Mouse (Mus musculus) left cerebral cortex, postnatal 36 days (tissue): ENCODE results near the gene Ehbp1. TPM values are rescaled to one million over a fixed set of nuclear protein-coding genes. Genes with fewer than 3 reads are reported as not detected.

ENCODE experiments used
- DNase-seq, 2 experiments: peaks; one replicate each; pipeline ENCODE4 v3.0.0; 2021 to 2022; ENCODE audit warnings: low spot score in 2 of 2, mixed read lengths in 1 of 2
- intact Hi-C: fragments of 180-260 bp; cut with DNase I; formaldehyde crosslinking; loops from one replicate; pipeline ENCODE4 v1.15.1; 2025
- total RNA-seq, 2 experiments: library from RNA; stranded (reverse); gene quantifications; 2 replicates each; pipeline ENCODE4 v1.2.3; 2021

The Ehbp1 gene
- total RNA-seq, 2 experiments from 2014 or later: 50.5 to 57.5 TPM

DNA sequence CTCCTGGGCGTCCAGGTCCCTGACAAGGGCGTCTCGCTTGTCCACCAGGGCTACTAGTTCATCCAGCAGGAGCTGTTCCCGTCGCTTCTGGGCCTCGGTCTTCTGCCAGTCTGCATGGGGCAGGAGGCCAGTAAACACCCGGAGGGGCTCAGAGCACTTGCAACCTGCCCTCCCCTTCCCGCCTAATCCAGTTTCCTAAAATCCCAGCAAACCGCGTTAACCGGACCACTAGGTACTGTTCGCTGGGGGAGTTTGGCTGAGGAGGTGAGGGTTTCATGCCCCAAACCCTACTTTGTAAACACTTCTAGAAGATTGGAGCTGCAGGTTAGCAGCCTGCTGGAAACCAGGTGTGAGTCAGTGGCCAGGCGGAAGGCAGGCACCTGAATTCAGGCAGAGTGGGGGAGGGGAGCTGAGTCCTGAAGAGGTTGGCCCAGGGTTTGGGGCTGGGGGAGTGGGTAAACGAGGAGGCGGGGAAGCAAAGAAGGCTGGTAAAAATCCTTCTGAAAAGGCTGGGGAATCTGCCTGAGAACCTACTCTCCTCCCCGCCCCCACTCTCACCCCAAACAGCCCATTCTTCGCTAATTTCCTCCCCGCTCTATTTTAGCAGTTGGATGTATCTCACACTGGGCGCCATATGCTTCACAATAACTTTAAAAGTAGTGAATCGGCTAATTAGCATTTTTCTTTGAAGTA, 334.9 kb downstream of the Ehbp1 start:
- intact Hi-C loops: loop anchor here (10.0 kb wide), 1 partner anchor 188 kb away; no protein-coding TSS in a partner anchor
- peak; percentile 9 to 11 for DNase-seq

DNA sequence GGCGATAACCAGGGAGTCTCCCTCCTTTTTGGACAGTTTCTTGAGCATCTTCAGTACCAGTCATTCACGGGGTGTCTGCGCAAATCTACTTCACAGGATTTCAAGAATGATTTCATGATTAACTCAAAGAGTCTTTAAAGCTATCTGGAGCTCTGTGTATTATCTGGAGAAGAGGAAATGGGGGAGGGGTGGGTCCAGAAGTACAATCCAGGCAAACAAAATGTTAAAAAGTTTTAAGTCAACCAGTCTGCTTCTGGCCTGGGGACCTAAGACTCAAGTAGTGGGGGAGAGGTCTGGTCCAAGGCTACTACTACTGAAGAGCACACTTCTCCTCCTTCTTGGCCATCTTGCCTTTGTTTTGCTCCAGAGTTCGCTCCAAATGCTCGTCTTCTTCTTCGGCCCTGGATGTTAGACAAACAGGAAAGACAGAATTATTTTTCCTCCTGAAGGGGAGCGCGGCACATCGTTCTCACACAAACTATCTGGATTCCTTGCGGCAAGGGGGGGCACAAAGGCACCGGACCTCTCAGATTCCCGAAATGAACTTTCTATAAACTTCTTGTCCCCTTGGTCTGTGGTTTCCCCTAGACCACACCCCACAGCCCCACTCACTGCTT, 335.5 kb downstream of the Ehbp1 start:
- no peak for DNase-seq
- intact Hi-C loops: loop anchor here (10.0 kb wide), 1 partner anchor 188 kb away; no protein-coding TSS in a partner anchor

DNA sequence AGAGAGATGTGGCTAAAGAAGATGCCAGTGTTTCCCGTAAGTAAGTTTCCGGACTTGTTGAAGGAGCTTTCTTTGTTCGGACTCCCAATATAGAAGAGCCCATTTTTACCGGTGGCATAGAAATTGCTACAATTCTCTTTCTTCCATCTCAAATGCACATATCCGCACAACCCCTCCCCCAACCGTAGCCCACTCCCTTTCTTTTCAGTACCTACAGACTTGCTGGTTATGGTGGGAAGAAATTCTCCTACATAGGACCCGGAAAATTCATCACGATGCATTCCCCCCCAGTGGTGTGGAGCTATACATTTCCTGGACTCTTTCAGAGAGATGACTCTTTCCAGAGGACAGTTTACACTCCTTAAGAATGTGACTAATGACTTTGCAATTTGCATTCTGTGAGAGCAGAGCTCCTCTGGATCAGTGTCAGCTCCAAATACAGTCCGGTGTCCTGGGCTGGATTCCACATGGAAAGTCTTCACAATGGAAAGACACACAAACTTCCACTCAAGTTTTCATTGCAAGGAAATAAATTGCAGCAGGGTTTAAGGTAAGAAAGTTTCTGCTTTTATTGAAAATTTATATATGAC, 336.7 kb downstream of the Ehbp1 start:
- DNase-seq: no peak
- intact Hi-C loops: loop anchor here (10.0 kb wide), 1 partner anchor 189 kb away; no protein-coding TSS in a partner anchor

DNA sequence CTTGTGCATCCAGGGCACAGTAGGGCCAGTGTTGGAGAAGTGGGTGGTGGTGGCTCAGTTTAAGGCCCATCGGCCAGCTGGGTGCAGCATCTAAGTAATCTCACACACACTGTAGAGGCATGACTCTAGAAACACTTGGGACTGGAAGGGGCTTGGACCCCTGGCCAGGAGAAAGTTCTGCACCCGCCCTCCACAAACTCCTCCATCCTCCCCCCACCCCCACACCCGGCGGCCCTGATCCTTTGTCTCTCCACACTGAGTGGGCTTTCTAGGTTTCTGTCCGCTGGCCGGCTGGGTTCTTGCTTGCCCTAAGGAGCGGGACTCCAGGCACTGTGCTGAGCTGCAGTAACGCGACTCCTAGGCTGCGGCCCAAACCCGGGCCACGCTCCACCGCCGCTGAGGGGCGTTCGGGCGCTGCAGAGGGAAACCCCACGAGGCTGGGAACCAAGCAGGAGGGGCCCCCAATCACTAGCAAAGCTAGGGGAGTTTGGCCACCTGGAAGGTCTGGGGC, 337.7 kb downstream of the Ehbp1 start:
- intact Hi-C loops: loop anchor here (5.0 to 10.0 kb wide), 2 partner anchors 190 to 432 kb away; partner anchors contain the start of genes Mdh1 and Wdpcp
- peak; percentile 12 to 31 for DNase-seq

DNA sequence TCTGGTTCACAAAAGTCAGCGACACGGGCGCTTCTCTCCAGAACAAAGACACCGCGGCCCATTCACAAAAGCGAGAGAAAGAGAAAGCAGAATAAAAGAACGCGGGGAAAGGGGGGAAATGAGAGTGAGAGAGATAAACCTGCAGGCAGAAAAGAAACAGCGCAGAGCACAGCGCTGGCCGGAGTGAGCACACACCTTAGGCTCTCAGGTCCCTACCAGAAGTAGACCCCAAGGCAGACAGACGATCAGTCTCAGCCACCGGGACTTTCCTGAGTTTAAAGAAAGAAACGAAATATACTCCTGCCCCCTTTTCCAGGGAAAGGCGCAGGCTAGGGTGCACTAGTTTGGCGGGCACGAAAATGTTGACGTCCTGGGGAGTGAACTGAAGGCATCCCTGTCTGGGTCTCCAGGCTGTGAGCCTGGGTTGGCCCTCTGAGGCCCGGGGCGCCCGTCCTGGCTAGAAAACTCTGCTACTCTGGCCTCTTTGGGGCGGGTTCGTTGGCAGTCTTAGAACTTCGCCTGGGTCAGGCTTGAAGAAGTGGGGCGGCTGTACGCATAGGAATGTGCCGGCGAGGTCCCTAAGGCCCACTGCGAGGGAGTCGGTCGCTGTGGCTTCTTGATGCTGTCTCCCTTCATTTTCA, 338.6 kb downstream of the Ehbp1 start:
- intact Hi-C loops: loop anchor here (5.0 to 10.0 kb wide), 2 partner anchors 191 to 431 kb away; partner anchors contain the start of genes Mdh1 and Wdpcp
- DNase-seq: peak; percentile 28 to 30

DNA sequence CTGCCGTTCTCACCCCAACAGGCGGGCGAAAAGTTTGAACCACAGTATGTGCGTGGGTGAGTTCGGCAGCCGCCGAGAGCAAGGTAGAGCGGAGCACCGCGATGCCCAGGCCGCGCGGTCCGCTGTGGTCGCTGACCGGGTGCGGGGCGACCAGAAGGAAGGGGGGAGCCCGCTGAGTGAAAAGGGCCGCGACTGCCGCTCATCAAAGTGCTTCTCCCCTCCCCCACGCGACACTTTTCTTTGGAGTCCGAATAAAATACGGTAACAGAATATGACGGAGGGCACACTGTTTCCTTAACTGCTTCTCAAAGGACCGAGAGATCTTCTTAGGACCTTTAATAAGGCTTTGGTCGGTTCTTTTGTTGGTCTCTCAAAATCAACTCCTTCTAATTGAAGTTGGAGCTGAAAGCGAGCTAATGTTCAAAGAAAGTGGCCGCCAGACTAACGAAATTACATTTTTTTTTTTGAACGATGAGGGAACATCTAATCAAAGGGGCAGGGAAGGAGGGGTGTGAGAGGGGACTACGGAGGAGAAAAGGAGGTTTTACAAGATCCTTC, 339.2 kb downstream of the Ehbp1 start, which contains the start of gene Otx1:
Otx1 (minus strand) TSS at position 115 of the 558 bp plus-strand sequence.
- intact Hi-C loops: loop anchor here (5.0 to 10.0 kb wide), 2 partner anchors 192 to 431 kb away; partner anchors contain the start of genes Mdh1 and Wdpcp
- DNase-seq: peak; percentile 17 to 39

DNA sequence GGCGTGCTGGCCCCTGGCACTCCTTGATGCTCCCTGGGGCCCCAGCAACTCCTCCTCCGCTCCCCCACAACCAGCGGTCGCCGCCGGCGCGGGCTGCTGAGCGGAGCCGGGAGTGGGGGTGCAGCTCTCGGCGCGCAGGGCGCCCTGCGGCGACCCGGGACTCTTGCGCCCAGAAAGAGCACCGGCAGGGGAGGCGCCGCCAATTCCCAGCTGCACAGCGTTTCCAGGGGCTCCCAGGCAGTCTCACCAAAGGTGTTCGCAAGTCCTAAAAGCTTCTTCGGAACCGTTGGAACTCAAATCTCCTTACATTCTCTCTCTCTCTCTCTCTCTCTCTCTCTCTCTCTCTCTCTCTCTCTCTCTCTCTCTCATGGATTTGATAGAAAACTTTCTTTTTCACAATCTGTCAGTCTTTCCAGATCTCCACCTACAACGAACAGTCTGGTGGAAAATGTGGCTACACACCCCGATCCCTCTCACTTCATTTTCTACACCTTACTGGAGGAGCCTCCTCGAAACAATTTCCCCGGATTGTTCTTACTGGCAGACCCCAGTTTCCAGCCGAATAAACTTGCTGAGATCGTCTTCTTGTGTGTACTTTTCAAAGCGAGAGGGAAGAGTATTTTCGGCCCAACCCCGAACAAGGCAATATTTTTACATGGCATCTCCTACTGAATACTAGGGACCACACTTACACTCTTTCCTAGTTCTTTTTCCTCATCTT, 339.9 kb downstream of the Ehbp1 start:
- intact Hi-C loops: loop anchor here (5.0 to 10.0 kb wide), 2 partner anchors 193 to 430 kb away; partner anchors contain the start of genes Mdh1 and Wdpcp
- peak; percentile 41 to 44 for DNase-seq

DNA sequence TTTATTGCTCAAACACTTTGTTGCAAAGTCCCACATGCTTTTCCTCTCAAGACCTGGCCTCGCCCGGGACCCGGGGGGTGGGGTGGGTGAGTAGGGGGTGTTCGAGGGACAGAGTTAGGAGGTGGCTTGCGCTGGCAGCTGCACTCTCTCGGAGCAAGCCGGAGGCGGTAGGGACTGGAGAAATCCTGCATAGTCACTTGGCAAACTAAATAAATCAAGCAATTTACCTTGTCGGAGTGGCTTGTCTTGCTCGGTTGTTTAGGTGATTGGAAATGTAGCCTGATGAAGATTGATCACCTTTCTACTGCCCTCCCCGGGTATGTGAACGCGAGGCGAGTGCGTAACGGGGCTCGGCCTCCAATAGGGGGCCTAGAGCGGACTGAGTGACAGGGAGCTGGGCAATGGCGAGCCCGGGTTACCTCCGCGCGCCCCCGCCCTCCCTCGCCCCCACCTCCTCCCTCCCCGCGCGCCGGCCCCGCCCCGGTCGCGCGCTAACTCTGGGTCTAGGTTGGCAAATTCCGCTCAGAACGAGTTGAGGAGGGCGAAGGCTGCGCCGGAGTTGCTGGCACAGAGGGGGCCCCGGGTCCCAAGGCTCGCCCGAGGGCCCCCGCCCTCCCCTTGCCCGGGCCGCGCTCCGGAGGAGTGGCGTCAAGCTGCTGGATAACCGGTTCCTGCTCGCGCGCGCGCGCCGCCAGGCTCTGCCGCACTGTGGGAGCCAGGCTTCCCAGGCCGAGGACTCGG, 340.6 kb downstream of the Ehbp1 start:
- peak; percentile 54 to 55 for DNase-seq
- intact Hi-C loops: loop anchor here (5.0 to 10.0 kb wide), 2 partner anchors 193 to 429 kb away; partner anchors contain the start of genes Mdh1 and Wdpcp

DNA sequence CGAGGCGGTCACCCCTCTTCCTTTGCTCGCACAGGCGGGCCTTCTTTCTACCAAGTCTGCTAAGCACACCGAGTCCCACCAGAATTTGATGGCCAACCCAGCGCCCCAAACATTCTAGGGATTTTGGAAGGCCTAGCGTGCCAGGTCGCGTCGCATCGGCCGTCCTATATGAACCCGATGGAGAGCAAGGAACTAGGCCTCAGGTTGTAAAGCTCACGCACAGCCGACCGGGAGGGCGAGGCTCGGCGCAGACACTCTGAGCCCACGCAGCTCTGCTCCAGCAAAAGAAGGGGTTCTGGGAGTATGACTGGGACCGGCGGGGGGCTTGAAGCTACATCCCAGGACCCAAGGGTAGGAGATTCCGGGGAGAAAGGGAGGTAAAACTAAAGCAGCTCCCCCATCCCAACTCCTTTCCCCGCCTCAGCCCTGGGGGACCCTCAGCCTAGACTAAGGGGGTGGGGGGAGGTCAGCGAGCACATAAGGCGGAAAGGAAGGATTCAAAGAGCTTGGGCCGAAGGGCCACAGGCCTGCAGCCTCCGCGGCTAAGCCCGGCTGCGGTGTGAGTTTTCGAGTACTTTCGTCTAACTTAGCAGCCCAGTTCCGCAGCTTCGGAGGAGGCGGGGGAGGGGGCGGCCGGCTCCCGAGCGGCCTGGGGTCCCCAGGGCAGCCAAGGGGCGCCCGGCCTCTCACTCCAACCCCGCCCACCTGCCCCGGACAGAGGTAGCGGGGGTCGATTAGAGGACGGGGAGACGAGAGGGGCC, 341.6 kb downstream of the Ehbp1 start:
- intact Hi-C loops: loop anchor here (5.0 to 10.0 kb wide), 2 partner anchors 194 to 428 kb away; partner anchors contain the start of genes Mdh1 and Wdpcp
- peak; percentile 8 to 16 for DNase-seq

DNA sequence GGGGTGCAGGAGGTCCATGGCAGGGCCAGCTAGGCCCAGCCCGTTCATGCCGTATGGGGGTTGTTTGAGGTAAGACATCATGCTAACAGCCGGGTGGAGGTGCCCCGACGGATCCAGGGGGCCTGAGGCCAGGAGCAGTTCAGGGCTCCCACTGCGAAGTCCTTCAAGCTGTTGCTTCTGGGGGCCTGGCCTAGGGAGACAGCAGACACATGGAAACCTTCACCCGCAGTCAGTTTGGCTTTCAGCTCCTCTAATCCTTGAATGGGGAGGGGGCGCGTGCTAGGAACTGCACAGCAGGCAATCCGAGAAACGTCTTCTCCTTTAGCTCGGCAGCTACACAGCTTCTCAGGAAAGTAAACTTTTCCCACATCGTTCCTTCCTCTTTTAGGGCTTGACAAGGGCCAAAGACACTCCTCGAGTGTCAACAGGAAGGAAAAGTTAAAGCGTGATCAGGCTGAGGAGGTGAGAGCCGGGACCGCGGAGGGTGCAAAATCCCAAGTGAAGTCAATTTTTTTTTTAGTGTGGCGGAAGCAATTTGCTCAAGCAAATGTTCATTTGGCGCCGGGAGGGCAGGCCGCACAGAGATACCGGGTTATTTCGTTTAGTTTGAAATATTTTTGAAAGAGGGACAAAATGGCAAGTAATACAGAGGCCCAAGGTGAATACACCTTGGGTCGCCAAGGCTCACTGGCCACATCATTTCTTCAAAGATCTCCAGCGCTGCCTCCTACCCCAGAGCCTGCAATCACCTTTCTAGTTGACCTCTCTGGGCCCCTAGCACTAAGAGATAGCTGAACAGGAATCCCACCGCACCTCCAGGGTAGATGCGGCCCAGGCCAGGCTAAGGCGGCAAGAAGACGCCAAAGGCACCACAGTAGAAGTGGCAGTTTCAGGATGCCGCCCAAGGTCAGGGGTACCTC, 342.4 kb downstream of the Ehbp1 start:
- intact Hi-C loops: loop anchor here (5.0 to 10.0 kb wide), 2 partner anchors 195 to 427 kb away; partner anchors contain the start of genes Mdh1 and Wdpcp
- peak; percentile 8 to 17 for DNase-seq

DNA sequence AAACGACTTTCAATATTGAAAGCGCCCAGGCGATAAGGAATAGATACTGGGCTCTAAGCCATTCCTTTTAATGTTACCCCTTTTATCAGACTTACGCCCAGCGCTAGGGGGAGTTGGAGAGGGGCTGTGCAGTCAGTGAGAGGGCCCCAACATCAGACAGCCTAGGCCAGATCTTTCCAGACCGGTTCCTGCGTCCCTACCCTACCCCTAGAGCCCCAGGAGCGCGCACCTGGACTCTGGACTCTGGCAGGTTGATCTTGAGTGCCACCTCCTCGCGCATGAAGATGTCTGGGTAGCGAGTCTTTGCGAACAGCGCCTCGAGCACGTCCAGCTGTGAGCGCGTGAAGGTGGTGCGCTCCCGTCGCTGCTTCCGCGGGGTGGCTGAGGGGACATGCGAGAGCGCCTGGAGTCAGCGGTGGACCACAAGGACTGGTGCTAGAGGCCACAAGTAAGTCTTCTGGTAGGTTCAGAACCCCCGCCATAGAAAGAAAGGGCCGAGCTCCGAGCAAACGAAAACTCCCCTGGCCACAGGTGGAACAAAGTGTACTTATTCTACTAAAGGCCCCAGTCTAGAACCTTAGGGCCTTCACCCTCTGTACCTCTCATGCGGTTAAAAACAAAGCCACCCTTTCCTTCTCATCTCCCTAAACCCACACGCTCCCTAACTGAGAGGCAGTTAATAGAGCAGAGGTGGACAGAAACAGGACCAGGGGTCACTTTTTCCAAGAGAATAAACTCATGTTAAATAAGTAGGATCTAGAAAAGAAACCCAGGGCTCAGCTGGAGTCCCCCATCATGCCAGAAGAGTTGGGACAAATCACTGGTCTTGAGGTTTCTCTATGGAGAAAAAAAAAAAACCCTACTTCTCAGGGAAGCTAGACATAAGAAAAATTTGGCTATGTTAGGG, 343.7 kb downstream of the Ehbp1 start:
- DNase-seq: peak; percentile 12 to 15

DNA sequence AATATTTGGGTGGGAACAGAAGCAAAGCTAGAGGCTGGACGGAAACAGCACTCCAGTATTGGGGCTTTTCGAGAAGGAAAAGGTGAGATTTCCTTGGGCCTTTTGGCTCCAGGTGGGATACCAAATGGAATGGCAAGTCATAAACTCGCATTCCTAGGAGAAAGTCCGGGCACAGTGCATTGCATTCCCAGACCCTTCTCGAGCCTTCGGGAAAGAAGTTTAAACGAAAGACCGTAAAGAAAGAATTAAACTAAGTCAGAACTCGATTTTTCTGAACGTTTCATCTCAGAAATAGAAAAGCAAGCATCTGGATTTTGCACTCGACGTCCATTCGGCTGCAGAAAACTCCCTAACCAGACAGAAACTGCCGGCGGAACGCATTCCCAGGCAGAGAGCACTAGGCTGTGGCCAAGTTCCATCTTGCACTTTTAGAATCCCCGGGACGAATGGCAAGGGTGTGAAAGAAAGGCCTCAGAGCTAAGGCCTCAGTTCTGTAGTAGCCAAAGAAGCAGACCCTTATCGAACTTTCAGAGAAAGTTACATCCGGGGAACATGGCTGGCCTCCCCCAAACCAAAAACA, 344.4 kb downstream of the Ehbp1 start:
- intact Hi-C loops: no loop called here
- DNase-seq: peak; percentile 17 to 22

More for the DNA sequence above, 343.7 kb downstream of the Ehbp1 start:
- intact Hi-C loops: no loop called here

DNA sequence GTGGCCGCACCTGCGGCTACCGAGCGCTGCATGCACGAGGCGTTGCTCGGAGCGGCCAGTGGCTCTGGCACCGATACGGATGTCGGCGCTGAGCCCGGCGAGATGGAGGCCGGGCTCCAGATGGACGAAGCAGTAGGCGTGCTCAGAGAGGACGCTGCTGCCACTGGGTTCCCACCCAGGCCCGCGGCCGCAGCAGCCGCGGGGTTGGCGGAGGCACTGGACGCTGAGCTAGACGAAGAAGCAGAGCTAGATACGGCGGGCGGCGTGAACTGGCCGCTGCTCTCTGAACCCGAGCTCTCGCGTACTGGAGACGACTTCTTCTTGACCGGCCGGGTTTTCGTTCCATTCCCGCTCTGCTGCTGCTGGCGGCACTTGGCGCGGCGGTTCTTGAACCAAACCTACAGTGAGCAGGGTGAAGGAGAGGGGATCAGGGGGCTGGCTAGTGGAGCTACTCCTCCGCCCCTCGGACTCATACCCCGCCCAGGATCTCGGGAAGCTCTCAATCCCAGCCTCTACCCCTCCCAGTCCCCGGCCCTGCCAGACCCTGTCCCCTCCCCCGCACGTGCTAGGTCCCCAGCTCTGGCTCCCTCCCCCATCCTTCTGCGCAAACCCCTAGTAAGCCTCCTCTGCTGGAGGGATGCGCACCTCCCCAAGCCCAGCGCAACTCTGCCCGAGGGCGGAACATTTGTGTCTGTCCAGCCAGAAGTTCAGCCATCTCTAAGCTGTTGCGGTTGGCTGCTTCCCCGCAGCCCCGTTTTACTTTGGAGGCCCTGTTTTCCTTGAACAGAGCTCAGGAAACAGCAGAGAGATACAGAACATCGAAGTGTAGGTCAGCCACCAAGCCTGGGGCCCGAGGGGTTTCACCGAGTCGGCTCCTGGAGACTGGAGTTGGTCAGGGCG, 345.2 kb downstream of the Ehbp1 start:
- intact Hi-C loops: no loop called here
- peak; percentile 21 to 30 for DNase-seq

DNA sequence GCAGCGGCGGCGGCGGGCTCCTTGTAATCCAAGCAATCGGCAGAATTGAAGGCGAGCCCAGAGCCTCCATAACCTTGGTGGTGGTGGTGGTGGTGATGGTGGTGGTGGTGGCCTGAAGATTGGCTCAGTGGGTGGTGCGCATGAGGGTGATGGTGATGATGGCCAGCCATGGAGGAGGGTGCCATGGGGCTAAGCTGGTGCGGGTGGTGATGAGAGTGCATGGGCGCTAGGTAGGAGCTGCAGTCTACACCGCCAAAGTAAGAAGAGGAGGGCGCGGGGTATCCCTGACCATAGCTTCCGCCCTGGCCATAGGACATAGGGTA, 345.8 kb downstream of the Ehbp1 start:
- peak in 1 of 2 experiments; percentile 15 for DNase-seq
- intact Hi-C loops: no loop called here
